Mouse (Mus musculus) liver, postnatal 0 days (tissue): Measurements from ENCODE around the gene Slc44a5. TPM values are rescaled to one million over a fixed set of nuclear protein-coding genes. Genes with fewer than 3 reads are reported as not detected.

Experiments
- ATAC-seq: fragments of 200-750 bp; cut with Nextera tagmentation; 2 replicates; pipeline ENCODE4 v1.8.0; 2017; ENCODE audit warnings: mild to moderate bottlenecking, moderate library complexity
- DNase-seq: peaks from one replicate; pipeline ENCODE4 v3.0.0-alpha.2; 2016
- H3K27ac ChIP-seq: fragments of 300-500 bp; sonication (generic); 2 replicates; pipeline ENCODE4 v1.5.1; 2014; ENCODE audit warnings: antibody characterized with exemption, moderate library complexity, mild to moderate bottlenecking, low read depth
- H3K27me3 ChIP-seq: fragments of 300-500 bp; sonication (generic); 2 replicates; pipeline ENCODE4 v1.6.1; 2014; ENCODE audit warnings: low read length, control low read depth, mixed read lengths; ENCODE audit not compliant: insufficient read depth
- H3K36me3 ChIP-seq: fragments of 300-500 bp; sonication (generic); replicated peaks from 2 replicates; pipeline ENCODE4 v1.6.1; 2014; ENCODE audit warnings: mild to moderate bottlenecking, control low read depth, low read length, moderate library complexity, mixed read lengths; ENCODE audit not compliant: insufficient read depth
- H3K4me1 ChIP-seq: fragments of 300-500 bp; sonication (generic); 2 replicates; pipeline ENCODE4 v1.6.1; 2014; ENCODE audit warnings: antibody characterized with exemption, mild to moderate bottlenecking, control low read depth; ENCODE audit not compliant: insufficient read depth
- H3K4me2 ChIP-seq: fragments of 300-500 bp; sonication (generic); 2 replicates; pipeline ENCODE4 v1.6.1; 2014; ENCODE audit warnings: low read depth, mild to moderate bottlenecking, low read length, moderate library complexity, mixed read lengths
- H3K4me3 ChIP-seq: fragments of 300-500 bp; sonication (generic); 2 replicates; pipeline ENCODE4 v1.5.1; 2014; ENCODE audit warnings: low read depth, low read length
- H3K9ac ChIP-seq: fragments of 300-500 bp; sonication (generic); replicated peaks from 2 replicates; pipeline ENCODE4 v1.6.1; 2014; ENCODE audit warnings: mild to moderate bottlenecking, moderate library complexity
- H3K9me3 ChIP-seq: fragments of 300-500 bp; sonication (generic); 2 replicates; pipeline ENCODE4 v1.6.1; 2016; ENCODE audit warnings: mild to moderate bottlenecking, control low read depth, low read length, mixed read lengths
- CTCF ChIP-seq: sonication (generic); IDR thresholded peaks from 2 replicates; pipeline ENCODE4 v1.5.1; 2016; ENCODE audit warnings: antibody characterized with exemption, low read depth
- EP300 ChIP-seq: IDR thresholded peaks from 2 replicates; pipeline ENCODE4 v1.6.1; 2016; ENCODE audit warnings: antibody characterized with exemption, low read depth, mild to moderate bottlenecking
- WGBS: fragments of 180-500 bp; shearing (Covaris S2); extraction: QIAGEN DNeasy Blood & Tissue Kit; methylation state at CpG from one replicate; pipeline ENCODE4 v1.1.7; 2014; ENCODE audit not compliant: insufficient replicate concordance; 5-methylcytosine and 5-hydroxymethylcytosine counted together
- polyA plus RNA-seq: library from polyadenylated mRNA; unstranded; fragments of >200 nt; fragmentation: Nextera tagmentation; extraction: Ambion mirVana; gene quantifications from 2 replicates; pipeline ENCODE4 v1.2.1, GENCODE M21; 2015

Slc44a5 gene
- polyA plus RNA-seq, 1 experiment from 2014 or later = 0.02 TPM

DNA sequence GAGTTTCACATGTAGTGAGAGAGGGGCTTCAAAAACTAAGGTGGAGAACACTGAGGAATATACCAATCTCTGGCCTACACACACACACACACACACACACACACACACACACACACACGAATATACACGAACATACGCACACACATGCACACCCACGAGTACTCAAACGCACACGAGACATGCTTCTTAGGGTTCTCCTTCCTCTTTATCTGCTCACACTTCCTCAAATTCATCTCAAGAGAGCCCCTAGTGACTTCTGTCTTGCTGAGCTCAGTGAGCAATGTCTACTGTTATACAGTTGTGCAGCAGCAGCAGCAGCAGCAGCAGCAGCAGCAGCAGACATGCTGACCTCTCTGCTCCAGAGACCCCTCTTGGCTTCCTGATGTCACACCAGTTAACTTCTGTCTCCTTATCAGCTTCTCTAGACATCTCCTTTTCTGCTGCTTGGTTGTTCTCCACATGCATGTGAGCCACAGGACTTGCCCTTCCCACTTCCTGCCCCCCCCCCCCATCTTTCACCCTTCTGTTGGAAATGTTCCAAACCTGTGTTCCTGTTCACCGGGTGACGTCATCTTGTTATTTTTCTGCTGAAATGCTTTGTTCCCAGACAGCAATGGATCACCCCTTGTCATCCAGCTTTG, 204.5 kb downstream of the Slc44a5 start:
- H3K4me2 ChIP-seq = no peak overlapping the region
- ATAC-seq (peak; percentile 70), DNase-seq (peak; percentile 40)
- TF ChIP-seq CTCF (no peak), EP300 (no peak)
- no peak overlapping the region for H3K27ac ChIP-seq
- H3K36me3 ChIP-seq = no peaks in the 10 kb centered on the region
- no peak overlapping the region for H3K9ac ChIP-seq
- 0 out of 2 replicates have a peak, but pooled peaks cover 3% of the 10 kb centered on the region for H3K4me1 ChIP-seq
- WGBS = 24% methylated on average over 8 of the region's 8 CpGs
- no peaks in the 10 kb centered on the region for H3K9me3 ChIP-seq
- H3K4me3 ChIP-seq = no peak overlapping the region
- H3K27me3 ChIP-seq = no peaks in the 10 kb centered on the region

DNA sequence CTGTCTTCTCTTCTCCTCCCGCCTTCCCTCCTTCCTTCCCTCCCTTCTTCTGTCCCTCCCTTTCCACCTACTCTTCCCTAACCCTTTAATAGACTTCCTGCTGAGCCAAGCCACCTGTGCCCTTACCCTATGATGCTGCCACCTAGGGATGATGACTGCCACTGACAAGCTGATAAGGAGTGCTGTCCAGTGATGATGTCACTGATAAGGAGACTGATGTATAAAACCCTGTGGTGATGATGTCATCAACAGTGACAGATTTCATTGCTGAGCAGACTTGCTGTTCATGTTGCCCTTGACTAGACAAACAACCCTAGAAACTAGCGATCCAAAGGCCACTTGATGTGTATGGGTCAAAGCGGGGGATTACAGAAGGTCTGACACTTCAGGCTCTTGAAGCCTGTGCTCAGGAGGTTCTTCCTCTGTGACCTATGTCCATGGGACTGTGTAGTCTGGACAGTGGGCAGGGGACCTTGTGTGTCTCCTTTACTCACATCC, 206.2 kb downstream of the Slc44a5 start:
- no peak overlapping the region for H3K9ac ChIP-seq
- WGBS = 81% methylated on average over 2 of the region's 3 CpGs
- H3K4me1 ChIP-seq = 0 out of 2 replicates have a peak, but pooled peaks cover 3% of the 10 kb centered on the region
- H3K9me3 ChIP-seq = no peaks in the 10 kb centered on the region
- H3K36me3 ChIP-seq = no peaks in the 10 kb centered on the region
- no peak overlapping the region for H3K4me3 ChIP-seq
- H3K27me3 ChIP-seq = no peaks in the 10 kb centered on the region
- ATAC-seq = peak; percentile 44; the same call in 1 of the 2 replicates
- no peak for TF ChIP-seq CTCF
- TF ChIP-seq EP300 = no peak
- no peak overlapping the region for H3K27ac ChIP-seq
- H3K4me2 ChIP-seq = no peak overlapping the region
- peak; percentile 10 for DNase-seq

DNA sequence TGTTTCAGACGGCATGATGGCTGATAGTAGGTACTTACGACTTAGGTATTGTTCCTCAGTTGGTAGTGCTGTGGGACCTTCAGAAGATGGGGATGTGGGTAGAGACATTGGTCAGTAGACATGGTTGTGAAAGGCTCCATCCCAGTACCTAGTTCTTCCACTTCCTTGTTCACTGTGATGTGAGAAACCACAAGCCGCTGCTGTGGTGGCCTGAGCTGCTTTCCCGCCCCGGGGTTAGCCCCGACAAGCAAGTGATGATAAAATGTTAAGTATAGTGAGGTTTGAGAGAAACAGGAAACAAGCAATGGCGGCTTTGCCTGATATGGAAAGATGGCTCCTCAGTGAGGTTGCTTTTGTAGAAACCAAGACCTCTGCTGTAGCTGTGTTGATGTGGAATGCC, 209.8 kb downstream of the Slc44a5 start:
- Histone ChIP-seq H3K27me3 (no peaks in the 10 kb centered on the region), H3K27ac (no peak overlapping the region), H3K4me3 (no peak overlapping the region), H3K36me3 (no peaks in the 10 kb centered on the region), H3K4me1 (peaks cover 3% of the 10 kb centered on the region; the same call in 1 of the 2 replicates), H3K9me3 (no peaks in the 10 kb centered on the region), H3K4me2 (no peak overlapping the region), H3K9ac (no peak overlapping the region)
- WGBS = 31% methylated on average over 7 of the region's 7 CpGs
- TF ChIP-seq CTCF (no peak), EP300 (no peak)
- DNase-seq (no peak), ATAC-seq (no peak)

GRCm38 (mm10) chr3:154183957-154184356, 210.7 kb downstream of the Slc44a5 start:
- Histone ChIP-seq H3K9me3 (no peaks in the 10 kb centered on the region), H3K27ac (no peak overlapping the region), H3K4me2 (no peak overlapping the region), H3K4me3 (no peak overlapping the region), H3K27me3 (no peaks in the 10 kb centered on the region), H3K9ac (no peak overlapping the region), H3K4me1 (peaks cover 5% of the 10 kb centered on the region; the same call in 1 of the 2 replicates), H3K36me3 (no peaks in the 10 kb centered on the region)
- TF ChIP-seq CTCF (no peak), EP300 (no peak)
- no peak for ATAC-seq
- no peak for DNase-seq
- 80% methylated on average over 9 of the region's 9 CpGs for WGBS

GRCm38 (mm10) chr3:154188668-154189067, 215.4 kb downstream of the Slc44a5 start:
- H3K4me1 ChIP-seq = peaks cover 11% of the 10 kb centered on the region; the same call in 1 of the 2 replicates
- H3K27ac ChIP-seq = peak overlapping the region; percentile 55; the same call in 1 of the 2 replicates
- WGBS = 52% methylated on average over 9 of the region's 9 CpGs
- no peak overlapping the region for H3K4me3 ChIP-seq
- peak overlapping the region; percentile 50 for H3K4me2 ChIP-seq
- peak; percentile 23 for DNase-seq
- no peak overlapping the region; the same call in 1 of the 2 replicates for H3K9ac ChIP-seq
- H3K36me3 ChIP-seq = no peaks in the 10 kb centered on the region
- no peaks in the 10 kb centered on the region for H3K27me3 ChIP-seq
- TF ChIP-seq CTCF = no peak
- TF ChIP-seq EP300 = no peak
- no peaks in the 10 kb centered on the region for H3K9me3 ChIP-seq
- peak; percentile 43 for ATAC-seq

DNA sequence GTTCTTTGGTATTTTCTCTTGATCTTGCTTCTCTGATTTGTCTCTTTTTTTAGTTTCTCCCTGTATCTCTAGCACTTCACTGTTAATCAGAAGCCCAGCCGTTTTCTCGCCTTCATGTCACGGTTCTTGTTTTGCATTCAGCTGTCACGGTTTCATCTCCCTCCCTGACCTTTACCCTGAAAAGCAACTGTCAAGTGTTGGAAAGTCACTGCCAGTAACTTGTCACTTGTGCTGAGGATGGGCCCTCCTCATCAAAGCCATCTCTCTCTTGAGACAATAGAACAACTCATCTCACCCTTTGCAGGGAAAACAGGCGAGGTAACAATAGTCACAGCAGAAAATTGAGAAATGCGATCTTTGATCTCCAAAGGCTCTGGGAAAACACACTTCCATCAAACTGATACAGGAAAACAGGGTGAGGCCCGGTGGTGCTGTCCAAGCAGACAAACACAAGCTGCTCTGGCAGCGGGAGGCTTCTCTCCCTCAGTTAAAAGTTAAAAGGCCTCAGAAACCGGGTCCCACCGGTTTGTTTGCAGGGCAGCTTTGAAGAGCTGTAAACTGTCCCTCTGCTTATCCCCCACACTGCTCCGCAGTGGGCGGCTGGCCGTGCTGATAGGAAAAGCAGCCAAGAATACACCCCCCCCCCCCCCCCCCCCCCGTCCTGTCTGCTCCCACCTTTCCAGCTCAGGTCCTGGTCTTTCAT, 219.2 kb downstream of the Slc44a5 start:
- Histone ChIP-seq H3K27ac (peak overlapping the region; percentile 55), H3K9ac (no peak overlapping the region), H3K4me2 (peak overlapping the region; percentile 24), H3K4me1 (peaks cover 11% of the 10 kb centered on the region; the same call in 1 of the 2 replicates), H3K27me3 (no peaks in the 10 kb centered on the region), H3K36me3 (no peaks in the 10 kb centered on the region), H3K9me3 (no peaks in the 10 kb centered on the region), H3K4me3 (no peak overlapping the region)
- 26% methylated on average over 13 of the region's 14 CpGs for WGBS
- peak; percentile 54 for ATAC-seq
- DNase-seq = peak; percentile 33
- TF ChIP-seq EP300 (0 out of 2 replicates have a peak, but pooled peaks have one; percentile 8), CTCF (no peak)
